Mouse (Mus musculus) lung, adult 2 months (tissue): Measurements from ENCODE around the gene Cdk14.

Experiments used
- CTCF ChIP-seq: fragments of 200-500 bp; IDR thresholded peaks from 2 replicates; pipeline ENCODE4 v1.5.1; 2011; ENCODE audit warnings: mild to moderate bottlenecking, low read length, control low read depth; ENCODE audit not compliant: insufficient read depth
- POLR2A ChIP-seq: fragments of 200-500 bp; IDR thresholded peaks from 2 replicates; pipeline ENCODE4 v1.6.1; 2011; ENCODE audit warnings: low read depth, mild to moderate bottlenecking, control low read depth, low read length, borderline replicate concordance; ENCODE audit errors: extremely low read depth

GRCm38 (mm10) chr5:5245182-5245581 lies 174.9 kb downstream of the Cdk14 start:
- TF ChIP-seq POLR2A (no peak), CTCF (no peak)
